Mouse (Mus musculus): ENCODE measurements around the gene Mylpf. TPM values are rescaled to one million over a fixed set of nuclear protein-coding genes. Genes with fewer than 3 reads are reported as not detected.

Mylpf gene
- polyA plus RNA-seq, 1 experiment = 12.3 TPM

DNA sequence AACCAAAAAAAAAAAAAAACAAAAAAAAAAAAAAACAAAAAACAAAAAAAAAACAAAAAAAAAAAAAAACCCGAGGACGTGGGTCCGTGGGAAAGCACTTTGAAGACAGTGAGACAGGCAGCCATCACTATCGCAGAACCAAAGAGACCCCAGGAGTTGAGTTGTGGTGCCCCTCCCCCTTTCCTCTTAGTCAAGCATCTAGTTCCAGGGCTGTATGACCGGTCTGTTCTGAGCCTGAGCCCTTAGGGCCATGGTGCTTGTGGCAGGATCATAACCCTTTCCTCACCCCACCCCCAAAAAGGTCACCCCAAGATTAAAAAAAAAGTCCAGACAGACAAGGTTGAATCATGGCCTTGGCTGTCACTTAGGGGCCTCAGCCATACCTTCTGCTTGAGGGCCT lies 7.6 kb downstream of the Mylpf start:
- no peak overlapping the region for H3K27ac ChIP-seq (ENCODE audit: control insufficient read depth, insufficient read depth, low read length)
- H3K27me3 ChIP-seq (ENCODE audit: control insufficient read depth, insufficient read depth, low read length) = no peaks in the 10 kb centered on the region
- peaks cover 14% of the 10 kb centered on the region for H3K36me3 ChIP-seq (ENCODE audit: control insufficient read depth, insufficient read depth, low read length)
- 57% methylated on average over 5 of the region's 5 CpGs for WGBS
- H3K4me3 ChIP-seq (ENCODE audit: control insufficient read depth, insufficient read depth, low read length) = peak overlapping the region; percentile 31
- no peak for DNase-seq
- TF ChIP-seq CTCF (IDR thresholded peaks at IDR 0.05; ENCODE audit: borderline replicate concordance, control insufficient read depth, extremely low read depth, insufficient read depth, low read length, poor library complexity) = no peak
- peaks cover 59% of the 10 kb centered on the region for H3K4me1 ChIP-seq (replicated peaks; ENCODE audit: control insufficient read depth, insufficient read depth, low read length)

DNA sequence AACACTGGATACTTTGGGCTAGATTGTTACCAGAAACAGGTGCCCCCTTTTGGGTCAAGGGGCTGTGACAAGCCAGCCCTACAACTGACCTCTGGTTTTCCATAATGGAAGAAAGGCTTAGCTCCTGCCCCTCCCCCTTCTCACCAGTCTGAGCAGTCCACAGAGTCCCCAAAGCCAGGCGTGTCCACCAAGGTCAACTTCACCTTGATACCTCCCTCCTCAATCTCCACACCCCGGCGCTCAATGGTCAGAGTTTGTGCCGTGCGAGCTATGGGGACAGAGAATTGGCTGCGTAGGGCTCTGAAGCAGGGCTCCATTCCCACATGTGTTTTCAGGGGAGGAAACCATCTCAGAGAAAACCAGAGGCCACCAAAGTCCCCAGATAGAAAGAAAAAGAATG lies 8.8 kb downstream of the Mylpf start:
- Histone ChIP-seq H3K27ac (ENCODE audit: control insufficient read depth, insufficient read depth, low read length) (peak overlapping the region; percentile 98), H3K4me3 (ENCODE audit: control insufficient read depth, insufficient read depth, low read length) (peak overlapping the region; percentile 88), H3K4me1 (replicated peaks; ENCODE audit: control insufficient read depth, insufficient read depth, low read length) (peaks cover 56% of the 10 kb centered on the region), H3K27me3 (ENCODE audit: control insufficient read depth, insufficient read depth, low read length) (no peaks in the 10 kb centered on the region), H3K36me3 (ENCODE audit: control insufficient read depth, insufficient read depth, low read length) (peaks cover 14% of the 10 kb centered on the region)
- no peak for TF ChIP-seq POLR2A (IDR thresholded peaks at IDR 0.05; ENCODE audit: control insufficient read depth, extremely low read depth, insufficient read depth, low read length, poor library complexity)
- no peak for TF ChIP-seq CTCF (IDR thresholded peaks at IDR 0.05; ENCODE audit: borderline replicate concordance, control insufficient read depth, extremely low read depth, insufficient read depth, low read length, poor library complexity)
- no peak for DNase-seq
- WGBS = 29% methylated on average over 6 of the region's 6 CpGs

DNA sequence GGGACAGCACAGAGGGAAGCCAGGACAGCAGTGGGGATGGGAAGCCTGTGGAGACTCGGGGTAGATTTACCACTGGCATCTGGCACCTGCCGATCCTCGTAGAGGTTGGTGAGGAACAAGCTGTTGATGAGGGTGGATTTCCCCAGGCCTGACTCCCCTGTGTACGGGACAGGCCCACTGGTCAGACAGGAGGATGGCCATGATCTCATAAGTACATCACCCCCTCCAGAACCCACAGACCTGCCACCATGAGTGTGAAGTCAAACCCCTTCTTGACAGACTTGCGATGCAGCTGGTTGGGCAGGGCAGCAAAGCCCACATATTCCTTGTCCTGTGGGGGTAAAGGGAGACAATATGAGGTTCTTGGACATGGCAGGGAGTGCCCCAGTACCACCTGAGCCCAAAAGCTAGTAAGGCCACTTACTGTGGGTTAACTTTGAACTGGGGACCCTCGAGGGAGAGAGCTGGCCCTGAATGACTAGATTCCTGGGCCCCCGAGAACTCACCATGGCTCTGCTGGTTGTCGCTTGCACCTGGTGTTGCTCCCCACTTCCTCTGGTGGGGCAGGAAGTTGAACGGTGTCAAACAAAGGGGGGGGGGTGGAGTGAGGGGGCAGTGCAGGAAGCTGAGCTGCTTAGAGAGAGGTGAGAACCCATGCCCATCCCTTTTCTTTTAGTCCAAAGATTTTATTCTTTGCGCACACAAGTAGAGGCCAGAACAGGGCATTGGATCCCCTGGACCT lies 9.4 kb downstream of the Mylpf start:
- H3K36me3 ChIP-seq (ENCODE audit: control insufficient read depth, insufficient read depth, low read length) = peaks cover 14% of the 10 kb centered on the region
- DNase-seq = peak; percentile 81
- WGBS = 5% methylated on average over 10 of the region's 10 CpGs
- H3K27me3 ChIP-seq (ENCODE audit: control insufficient read depth, insufficient read depth, low read length) = no peaks in the 10 kb centered on the region
- peaks cover 53% of the 10 kb centered on the region for H3K4me1 ChIP-seq (replicated peaks; ENCODE audit: control insufficient read depth, insufficient read depth, low read length)
- H3K4me3 ChIP-seq (ENCODE audit: control insufficient read depth, insufficient read depth, low read length) = peak overlapping the region; percentile 88
- TF ChIP-seq CTCF (IDR thresholded peaks at IDR 0.05; ENCODE audit: borderline replicate concordance, control insufficient read depth, extremely low read depth, insufficient read depth, low read length, poor library complexity) = no peak
- TF ChIP-seq POLR2A (IDR thresholded peaks at IDR 0.05; ENCODE audit: control insufficient read depth, extremely low read depth, insufficient read depth, low read length, poor library complexity) = peak; percentile 93
- H3K27ac ChIP-seq (ENCODE audit: control insufficient read depth, insufficient read depth, low read length) = peak overlapping the region; percentile 98

DNA sequence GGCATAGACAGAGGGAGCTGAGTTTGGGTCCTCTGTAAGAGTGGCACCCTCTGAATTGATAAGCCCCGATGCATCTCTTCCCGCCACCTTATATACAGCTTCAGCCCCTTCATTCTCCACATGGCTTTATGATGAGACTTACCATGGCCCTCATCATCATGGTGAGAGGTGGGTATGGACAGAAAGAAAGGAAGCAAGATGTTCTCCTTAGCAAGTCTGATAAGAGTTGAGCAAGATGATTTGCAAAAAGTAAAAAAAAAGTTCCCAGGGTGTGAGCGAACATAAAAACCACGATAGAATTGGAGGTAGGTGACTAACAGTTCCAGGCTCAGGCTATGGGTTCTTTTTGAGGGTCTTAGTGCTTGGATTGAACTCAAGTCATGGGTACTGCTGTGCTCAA lies 10.0 kb downstream of the Mylpf start:
- H3K4me1 ChIP-seq (replicated peaks; ENCODE audit: control insufficient read depth, insufficient read depth, low read length) = peaks cover 49% of the 10 kb centered on the region
- 20% methylated on average over 4 of the region's 4 CpGs for WGBS
- TF ChIP-seq CTCF (IDR thresholded peaks at IDR 0.05; ENCODE audit: borderline replicate concordance, control insufficient read depth, extremely low read depth, insufficient read depth, low read length, poor library complexity) = no peak
- TF ChIP-seq POLR2A (IDR thresholded peaks at IDR 0.05; ENCODE audit: control insufficient read depth, extremely low read depth, insufficient read depth, low read length, poor library complexity) = no peak
- H3K36me3 ChIP-seq (ENCODE audit: control insufficient read depth, insufficient read depth, low read length) = peaks cover 14% of the 10 kb centered on the region
- peak overlapping the region; percentile 97 for H3K27ac ChIP-seq (ENCODE audit: control insufficient read depth, insufficient read depth, low read length)
- no peaks in the 10 kb centered on the region for H3K27me3 ChIP-seq (ENCODE audit: control insufficient read depth, insufficient read depth, low read length)
- H3K4me3 ChIP-seq (ENCODE audit: control insufficient read depth, insufficient read depth, low read length) = peak overlapping the region; percentile 30
- DNase-seq = no peak

DNA sequence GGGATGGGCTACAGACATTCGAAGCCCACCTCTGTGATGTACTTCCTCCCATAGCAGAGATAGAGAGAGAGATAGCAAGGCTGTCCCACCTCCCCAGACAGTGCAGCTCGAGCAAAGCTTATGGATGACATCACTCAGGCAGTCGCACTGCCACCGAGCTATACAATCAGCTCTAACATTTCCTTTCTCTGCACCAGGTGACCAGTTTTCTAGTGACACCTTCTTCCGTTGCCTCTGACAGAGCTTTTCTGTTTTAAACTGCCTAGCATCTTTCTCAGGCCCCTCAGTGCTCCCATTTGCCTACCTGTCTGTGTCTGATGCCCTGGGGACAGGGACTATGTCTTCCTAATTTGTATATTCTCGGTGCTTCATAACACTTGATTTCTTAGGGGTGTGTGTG lies 11.8 kb downstream of the Mylpf start:
- no peaks in the 10 kb centered on the region; the same call in 1 of the 2 replicates for H3K36me3 ChIP-seq (ENCODE audit: control insufficient read depth, insufficient read depth, low read length)
- no peaks in the 10 kb centered on the region for H3K27me3 ChIP-seq (ENCODE audit: control insufficient read depth, insufficient read depth, low read length)
- H3K4me3 ChIP-seq (ENCODE audit: control insufficient read depth, insufficient read depth, low read length) = no peak overlapping the region
- no peak for DNase-seq
- WGBS = 42% methylated on average over 6 of the region's 6 CpGs
- peak overlapping the region; percentile 53 for H3K27ac ChIP-seq (ENCODE audit: control insufficient read depth, insufficient read depth, low read length)
- H3K4me1 ChIP-seq (replicated peaks; ENCODE audit: control insufficient read depth, insufficient read depth, low read length) = peaks cover 36% of the 10 kb centered on the region
- TF ChIP-seq POLR2A (IDR thresholded peaks at IDR 0.05; ENCODE audit: control insufficient read depth, extremely low read depth, insufficient read depth, low read length, poor library complexity) (no peak), CTCF (IDR thresholded peaks at IDR 0.05; ENCODE audit: borderline replicate concordance, control insufficient read depth, extremely low read depth, insufficient read depth, low read length, poor library complexity) (no peak)

DNA sequence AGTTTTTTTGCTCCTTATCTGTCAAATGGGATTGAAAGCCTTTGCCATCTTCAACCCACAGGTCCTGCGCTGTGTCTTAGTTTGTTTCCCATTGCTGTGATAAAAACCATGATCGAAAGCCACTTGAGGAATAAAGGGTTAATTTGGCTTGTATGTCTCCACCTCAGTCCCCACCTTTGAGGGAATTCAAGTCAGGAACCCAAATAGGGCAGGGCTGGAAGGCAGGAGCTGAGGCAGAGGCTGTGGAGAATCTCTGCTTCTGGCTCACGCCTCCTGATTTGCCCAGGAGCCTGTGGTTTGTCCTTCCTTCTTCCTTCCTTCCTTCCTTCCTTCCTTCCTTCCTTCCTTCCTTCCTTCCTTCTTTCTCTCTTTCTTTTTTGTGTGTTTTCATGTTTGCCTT lies 14.4 kb downstream of the Mylpf start:
- TF ChIP-seq POLR2A (IDR thresholded peaks at IDR 0.05; ENCODE audit: control insufficient read depth, extremely low read depth, insufficient read depth, low read length, poor library complexity) = no peak
- Histone ChIP-seq H3K27me3 (ENCODE audit: control insufficient read depth, insufficient read depth, low read length) (no peaks in the 10 kb centered on the region), H3K36me3 (ENCODE audit: control insufficient read depth, insufficient read depth, low read length) (no peaks in the 10 kb centered on the region), H3K4me1 (replicated peaks; ENCODE audit: control insufficient read depth, insufficient read depth, low read length) (peaks cover 20% of the 10 kb centered on the region), H3K4me3 (ENCODE audit: control insufficient read depth, insufficient read depth, low read length) (no peak overlapping the region), H3K27ac (ENCODE audit: control insufficient read depth, insufficient read depth, low read length) (no peak overlapping the region)
- no peak for DNase-seq
- WGBS = 100% methylated on average over 3 of the region's 3 CpGs

All from thymus, adult 2 months (tissue).